Mouse (Mus musculus): ENCODE data around the gene Grik5.
A peak's percentile ranks its signal among the peaks of the same experiment; 100 is the strongest.

The Grik5 gene

DNA sequence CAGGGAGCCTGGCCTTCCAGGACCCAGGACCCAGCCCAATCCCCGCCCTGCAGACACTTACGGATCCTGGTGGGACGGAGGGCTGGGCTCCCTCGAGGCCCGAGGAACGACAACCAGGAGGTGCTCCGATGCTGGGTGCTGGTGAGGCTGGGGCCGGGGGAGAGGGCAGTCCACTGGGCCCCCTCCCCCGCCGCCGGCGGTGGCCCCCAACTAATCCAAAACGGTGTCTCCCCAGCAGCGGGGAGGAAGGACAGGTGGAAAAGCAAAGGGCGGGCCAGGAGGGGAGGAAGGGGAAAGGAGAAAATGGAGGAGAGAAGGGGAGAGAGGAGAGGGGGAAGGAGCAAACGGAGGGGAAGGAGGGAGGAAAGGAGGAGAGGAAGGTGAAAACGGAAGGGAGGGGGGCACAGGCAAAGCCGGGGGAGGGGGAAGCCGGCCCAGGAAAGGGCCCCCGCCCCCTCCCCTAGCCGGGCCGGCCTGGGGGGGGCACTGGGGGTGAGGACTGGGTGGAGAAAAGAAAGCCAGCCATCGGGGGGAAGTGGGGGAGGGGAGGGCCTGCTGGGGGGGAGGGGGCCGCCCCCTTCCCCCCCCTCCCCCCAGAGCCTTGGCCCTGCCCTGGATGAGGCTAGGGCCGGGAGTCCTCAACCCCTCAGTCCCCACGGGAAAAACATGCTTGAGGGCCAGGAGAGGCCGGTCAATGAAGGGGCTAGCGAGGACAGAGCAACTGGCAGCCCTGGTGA, at the start of gene Grik5, which contains the start of gene Zfp574:
TSS of gene Grik5 (minus strand) at position 368 of the 737 bp plus-strand sequence.
TSS of gene Zfp574 (plus strand) at position 589 of the 737 bp plus-strand sequence.
- DNase-seq (ENCODE audit: low spot score in 2 of 2) = no peak

DNA sequence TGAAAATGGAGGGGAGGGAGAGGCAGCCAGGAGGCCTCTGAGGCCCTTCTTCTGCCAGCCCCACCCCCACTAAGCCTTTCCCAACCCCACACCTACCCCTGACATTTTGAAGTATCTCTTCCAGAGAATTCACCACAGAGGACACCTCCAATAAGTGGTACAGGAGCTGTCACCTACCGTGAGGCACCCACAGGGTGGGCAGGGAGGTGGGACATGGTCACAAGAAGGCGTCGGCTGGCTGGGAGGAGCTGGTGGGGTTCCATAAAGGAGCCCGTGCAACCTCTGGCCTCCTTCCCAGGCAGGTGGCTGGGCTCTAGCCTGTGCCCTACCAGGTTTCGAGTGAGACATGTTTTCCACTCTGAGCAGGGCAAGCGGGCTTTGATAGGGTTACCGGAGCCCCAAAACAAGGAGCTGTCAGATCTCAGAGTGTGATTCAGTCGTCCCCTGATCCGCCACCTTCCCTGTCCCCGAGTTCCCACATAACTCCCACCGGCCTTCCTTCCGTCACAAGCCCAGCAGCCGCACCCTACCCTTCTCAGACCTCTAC, 49.2 kb upstream of the Grik5 start:
- no peak for DNase-seq (ENCODE audit: low spot score in 2 of 2)

GRCm38 (mm10) chr7:25120061-25120834, 48.1 kb upstream of the Grik5 start:
- DNase-seq (ENCODE audit: low spot score in 2 of 2) = no peak

DNA sequence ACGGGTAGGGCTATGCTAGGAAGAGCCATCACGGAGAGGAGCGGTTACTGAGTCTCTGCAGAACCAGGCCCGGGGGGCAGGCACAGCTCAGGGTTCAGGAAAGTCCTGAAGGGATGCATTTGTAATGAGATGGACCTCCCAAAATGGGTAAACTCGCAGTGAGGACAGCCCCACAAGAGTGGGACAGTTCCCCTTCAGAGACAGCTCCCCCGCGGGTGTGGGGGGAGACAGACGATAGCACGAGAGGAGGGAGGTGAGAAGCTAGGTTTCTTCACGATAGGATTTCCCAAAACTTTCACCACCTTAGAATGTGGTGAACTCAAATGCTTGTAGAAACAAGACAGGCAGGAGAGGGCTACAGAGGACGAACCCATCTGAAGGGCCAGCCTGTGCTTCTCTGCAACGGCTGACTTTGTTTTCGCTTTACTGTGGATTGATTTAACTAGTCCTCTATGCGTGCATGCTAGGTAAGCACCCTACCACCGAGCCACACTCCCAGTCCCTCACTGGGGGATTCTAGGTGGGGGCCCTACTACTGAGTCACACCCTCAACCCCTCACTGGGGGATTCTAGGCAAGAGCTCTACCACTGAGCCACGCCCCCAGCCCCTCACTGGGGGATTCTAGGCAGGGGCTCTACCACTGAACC, 40.9 kb upstream of the Grik5 start:
- DNase-seq (ENCODE audit: low spot score in 2 of 2) = no peak

DNA sequence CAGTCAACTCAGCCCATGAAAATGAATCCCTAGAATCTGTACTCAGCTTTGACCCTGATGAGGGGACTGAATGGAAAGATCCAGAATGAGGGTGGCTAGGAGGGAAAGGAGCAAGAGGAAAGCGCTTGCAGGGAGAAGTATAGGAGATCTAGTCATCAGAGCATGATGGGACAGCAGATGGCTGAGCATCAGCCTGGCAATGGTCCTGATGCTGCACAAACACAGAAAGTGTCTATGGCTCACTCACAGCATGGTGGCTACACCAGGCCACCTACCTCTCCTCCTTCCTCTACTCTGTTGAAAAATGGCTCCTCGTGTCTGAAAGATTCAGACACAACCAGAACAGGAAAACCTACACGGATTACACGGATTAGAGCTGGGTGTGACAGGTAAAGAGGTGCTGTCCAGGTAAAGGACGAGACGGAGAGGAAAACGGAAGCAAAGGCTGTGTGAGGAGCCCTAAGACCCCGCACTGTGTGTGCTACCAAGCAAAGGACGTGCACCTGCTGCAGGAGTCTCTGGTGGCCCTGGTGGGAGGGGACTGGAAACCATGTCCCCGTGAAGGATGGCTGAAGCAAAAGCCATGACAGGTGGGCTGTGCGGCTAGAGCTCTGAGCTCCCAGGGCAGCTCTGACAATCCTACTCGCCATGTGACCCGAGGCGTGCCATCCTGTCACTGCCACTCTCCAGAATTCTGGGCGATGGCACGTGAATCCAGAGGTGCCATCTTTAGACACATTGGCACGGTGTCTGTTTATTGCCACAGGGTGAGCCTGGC, 40.2 kb upstream of the Grik5 start:
- no peak for DNase-seq (ENCODE audit: low spot score in 2 of 2)

DNA sequence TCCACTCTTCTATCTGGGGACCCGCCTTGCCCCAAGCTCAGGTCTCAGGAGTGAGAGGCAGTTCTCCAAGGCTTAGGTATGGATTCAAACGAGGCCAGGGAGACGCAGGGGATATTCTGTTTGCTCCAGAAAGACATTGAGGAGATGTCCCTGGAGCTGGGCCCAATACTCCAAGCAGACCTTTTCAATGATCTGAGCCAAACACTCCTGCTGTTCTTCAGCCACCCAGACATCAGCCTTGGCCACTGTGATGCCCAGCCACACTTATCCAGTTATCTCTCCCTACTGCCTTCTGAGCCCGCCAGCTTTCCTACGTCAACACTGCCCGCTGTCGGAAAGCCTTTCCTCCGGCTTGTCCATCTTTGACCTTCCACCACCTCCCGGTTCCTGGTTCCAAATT, 38.2 kb upstream of the Grik5 start:
- DNase-seq (ENCODE audit: low spot score in 2 of 2) = no peak

- DNase-seq (ENCODE audit: low spot score in 2 of 2) = no peak
Observed at GRCm38 (mm10) chr7:25109355-25109754, 37.2 kb upstream of the Grik5 start.

GRCm38 (mm10) chr7:25106790-25107502, 34.8 kb upstream of the Grik5 start:
- DNase-seq (ENCODE audit: low spot score in 2 of 2) = no peak

DNA sequence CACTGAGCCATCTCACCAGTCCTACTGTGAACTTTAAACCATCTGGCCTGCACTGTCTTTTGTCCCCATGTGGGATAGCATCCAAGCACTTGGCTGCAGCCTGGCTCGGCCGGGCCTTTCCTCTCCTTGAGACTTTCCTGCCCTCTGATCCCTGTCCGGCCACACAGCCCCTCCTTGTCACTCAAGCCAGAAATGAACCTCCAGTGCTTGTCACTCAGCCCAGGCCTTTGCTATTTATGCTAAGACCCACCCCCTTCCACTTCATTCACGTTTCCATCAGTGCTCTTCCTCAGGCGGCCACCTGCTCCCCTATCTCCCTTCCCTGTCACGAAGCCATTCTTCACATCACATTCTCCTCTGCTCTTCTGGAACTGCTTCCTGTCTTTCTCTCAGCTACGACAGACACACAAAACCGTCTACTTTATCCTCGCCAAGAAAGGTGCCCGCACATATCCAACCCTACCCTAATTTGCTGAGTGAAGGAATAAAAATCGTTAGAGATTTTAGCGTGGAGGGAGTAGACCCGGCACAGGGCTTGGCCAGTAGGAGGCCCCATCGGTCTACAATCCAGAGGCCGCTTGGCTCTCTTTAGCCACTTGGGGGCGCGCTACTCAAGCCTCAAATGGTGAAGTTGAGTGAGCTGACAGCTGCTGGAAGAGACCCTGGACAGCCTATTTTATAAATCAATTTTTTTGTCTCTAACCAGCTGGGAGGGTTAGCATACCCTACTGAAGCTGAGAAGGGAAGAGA, 33.4 kb upstream of the Grik5 start:
- DNase-seq (ENCODE audit: low spot score in 2 of 2) = peak; percentile 80 to 89

GRCm38 (mm10) chr7:25099581-25099980, 27.4 kb upstream of the Grik5 start:
- no peak for DNase-seq (ENCODE audit: low spot score in 2 of 2)

DNA sequence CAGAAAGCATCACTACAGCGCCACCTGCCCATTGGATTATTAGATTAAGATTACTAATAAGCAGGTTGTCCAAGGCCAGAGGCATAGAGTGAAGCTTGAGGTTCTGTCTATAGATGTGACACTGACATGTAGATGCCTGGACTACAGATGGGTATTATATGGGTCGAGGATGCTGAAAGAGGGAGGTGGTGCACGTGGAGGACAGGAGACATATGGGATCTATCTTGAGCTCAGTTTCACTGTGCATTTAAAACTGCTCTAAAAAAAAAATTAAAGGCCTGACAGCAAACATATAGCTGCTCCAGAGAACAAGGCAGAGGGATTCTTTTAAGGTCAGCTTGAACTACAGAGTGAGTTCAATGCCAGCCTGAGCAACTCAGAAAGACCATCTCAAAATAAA, 26.0 kb upstream of the Grik5 start:
- DNase-seq (ENCODE audit: low spot score in 2 of 2) = no peak

DNA sequence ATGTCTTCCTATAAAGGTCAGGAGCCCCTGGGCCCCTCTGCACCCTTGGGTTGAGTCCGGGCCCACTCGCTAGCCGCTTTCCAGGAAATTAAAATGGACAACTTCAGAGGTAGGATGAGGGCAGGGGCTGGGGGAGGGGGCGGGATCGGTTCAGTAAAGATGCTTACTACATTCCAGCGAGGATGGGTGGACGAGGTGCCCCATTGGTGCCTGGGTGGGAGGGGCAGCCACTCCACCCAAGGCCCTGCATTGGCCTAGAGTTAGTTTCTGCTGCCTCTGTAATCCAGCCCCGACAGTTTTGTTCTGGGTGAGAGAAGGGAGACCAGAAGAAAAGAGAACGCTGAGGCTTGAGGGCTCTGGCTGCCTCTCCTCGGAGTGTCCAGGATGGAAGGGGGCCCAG, 17.7 kb upstream of the Grik5 start:
- DNase-seq (ENCODE audit: low spot score in 2 of 2) = no peak

GRCm38 (mm10) chr7:25088968-25089367, 16.8 kb upstream of the Grik5 start:
- no peak for DNase-seq (ENCODE audit: low spot score in 2 of 2)

- DNase-seq (ENCODE audit: low spot score in 2 of 2) = no peak
Observed at GRCm38 (mm10) chr7:25088531-25088930, 16.4 kb upstream of the Grik5 start.

DNA sequence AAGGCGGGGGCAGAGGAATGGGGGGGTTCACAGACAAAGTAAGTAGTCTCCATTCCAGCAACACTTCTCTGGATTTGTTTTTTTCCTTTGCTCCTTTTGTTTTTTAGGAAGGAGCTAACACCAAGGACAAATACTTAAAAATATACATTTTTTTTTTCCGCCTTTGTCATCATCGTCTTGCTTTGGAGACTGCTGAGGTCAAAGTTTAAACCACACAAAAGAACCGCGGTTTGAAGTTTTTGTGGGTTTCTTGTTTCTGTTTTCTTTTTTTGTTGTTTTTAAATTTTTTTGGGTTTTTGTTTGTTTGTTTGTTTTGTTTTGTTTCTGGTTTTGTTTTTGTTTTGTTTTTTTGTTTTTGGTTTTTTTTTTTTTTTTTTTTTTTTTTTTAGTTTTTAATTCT, 15.8 kb upstream of the Grik5 start:
- no peak for DNase-seq (ENCODE audit: low spot score in 2 of 2)

DNA sequence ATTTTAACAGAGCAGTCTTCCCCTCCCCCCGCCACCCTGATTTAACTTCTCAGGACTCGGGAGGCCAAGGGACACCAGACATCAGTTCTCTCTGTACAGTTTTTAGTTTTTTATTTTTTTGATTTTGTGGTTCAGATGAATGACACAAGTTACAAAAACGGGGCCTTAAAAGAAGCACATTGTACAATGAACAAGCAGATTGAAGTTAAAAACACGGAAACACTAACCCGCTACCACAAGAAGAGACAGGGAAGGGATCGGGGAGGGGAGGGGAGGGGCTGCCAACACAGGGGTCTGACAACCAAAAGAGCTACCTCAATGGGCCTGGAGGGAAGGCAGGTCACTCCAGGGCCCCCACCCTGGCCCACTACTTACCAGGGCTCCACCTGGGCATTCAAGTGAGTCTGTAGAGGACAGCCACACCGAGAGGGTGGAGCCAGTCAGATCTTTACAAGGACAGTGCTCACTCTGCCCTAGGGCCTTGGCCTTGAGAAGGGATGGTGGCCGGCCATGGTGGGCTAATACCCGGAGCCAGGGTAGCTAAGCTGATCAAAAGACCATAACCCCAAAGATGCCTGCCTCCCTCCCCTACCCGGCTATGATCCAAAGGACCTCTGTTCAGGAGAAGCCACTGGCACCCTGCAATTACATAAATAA, 15.2 kb upstream of the Grik5 start:
- DNase-seq (ENCODE audit: low spot score in 2 of 2) = no peak

GRCm38 (mm10) chr7:25086656-25087055, 14.5 kb upstream of the Grik5 start:
- no peak for DNase-seq (ENCODE audit: low spot score in 2 of 2)

DNA sequence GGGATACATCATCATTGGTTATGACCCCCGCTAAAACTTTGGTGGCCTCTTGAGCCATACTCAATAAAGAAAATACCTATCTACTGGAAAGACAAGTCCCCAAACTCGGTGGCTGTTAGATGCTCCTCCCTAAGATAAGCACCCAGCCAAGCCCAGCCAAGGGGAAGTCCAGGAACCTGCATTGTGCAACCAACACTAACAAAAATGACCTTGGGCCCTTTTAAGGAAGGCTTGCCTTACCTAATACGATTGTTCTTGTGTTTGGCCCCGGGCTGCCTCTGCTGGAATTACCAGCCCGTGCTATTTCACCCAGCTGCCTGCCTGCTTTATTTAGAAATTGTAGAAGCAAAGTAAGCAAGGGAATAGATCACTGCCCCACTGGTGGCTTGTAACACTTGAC, 12.5 kb upstream of the Grik5 start:
- no peak for DNase-seq (ENCODE audit: low spot score in 2 of 2)

DNA sequence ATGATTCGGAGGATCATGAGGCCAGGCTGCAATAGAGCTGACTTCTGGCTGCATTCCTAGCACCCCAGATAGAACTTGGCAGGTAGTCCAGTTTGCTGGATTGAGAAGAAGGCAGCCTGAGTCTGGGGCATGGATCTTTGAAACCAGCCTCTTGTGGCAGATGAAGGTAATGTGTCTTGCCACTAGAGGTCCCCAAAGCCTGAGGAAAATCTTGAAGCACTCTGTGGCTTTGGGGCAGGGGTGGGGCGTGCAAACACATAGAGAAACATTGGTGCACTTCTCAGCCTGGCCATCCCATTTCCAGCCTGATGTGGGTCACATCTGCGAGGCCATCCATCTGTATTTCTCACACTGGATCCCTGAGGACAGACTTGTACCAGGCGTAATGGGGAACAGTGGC, 10.4 kb upstream of the Grik5 start:
- DNase-seq (ENCODE audit: low spot score in 2 of 2) = peak; percentile 48 to 54

DNA sequence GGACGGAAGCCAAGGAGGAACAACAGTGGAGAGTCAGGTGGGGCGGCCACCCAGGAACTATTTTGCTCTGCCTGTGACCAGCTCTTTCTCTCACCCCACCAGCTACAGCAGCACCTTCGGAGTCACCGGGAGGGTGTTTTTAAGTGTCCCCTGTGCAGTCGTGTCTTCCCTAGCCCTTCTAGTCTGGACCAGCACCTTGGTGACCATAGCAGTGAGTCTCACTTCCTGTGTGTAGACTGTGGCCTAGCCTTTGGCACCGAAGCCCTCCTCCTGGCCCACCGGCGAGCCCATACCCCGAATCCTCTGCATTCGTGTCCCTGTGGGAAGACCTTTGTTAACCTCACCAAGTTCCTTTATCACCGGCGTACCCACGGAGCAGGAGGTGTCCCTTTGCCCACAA, 8.3 kb upstream of the Grik5 start:
- no peak for DNase-seq (ENCODE audit: low spot score in 2 of 2)

All from right cerebral cortex, adult 2 months (tissue).